Mouse (Mus musculus) hindbrain, embryonic 10.5 days (tissue): ENCODE results near the gene Arid4a. TPM values are rescaled to one million over a fixed set of nuclear protein-coding genes. Genes with fewer than 3 reads are reported as not detected.

Experiments
- DNase-seq: peaks from one replicate; pipeline ENCODE4 v3.0.0-alpha.2; 2017; ENCODE audit warnings: low spot score
- H3K27ac ChIP-seq: fragments of 300-500 bp; sonication (generic); 2 replicates; pipeline ENCODE4 v1.5.1; 2016; ENCODE audit warnings: mild to moderate bottlenecking, moderate library complexity
- H3K27me3 ChIP-seq: fragments of 300-500 bp; sonication (generic); 2 replicates; pipeline ENCODE4 v1.6.1; 2016; ENCODE audit warnings: mild to moderate bottlenecking; ENCODE audit not compliant: poor library complexity, insufficient read depth, severe bottlenecking
- H3K36me3 ChIP-seq: fragments of 300-500 bp; sonication (generic); 2 replicates; pipeline ENCODE4 v1.6.1; 2016; ENCODE audit warnings: mild to moderate bottlenecking, moderate library complexity
- H3K4me1 ChIP-seq: fragments of 300-500 bp; sonication (generic); replicated peaks from 2 replicates; pipeline ENCODE4 v1.6.1; 2016; ENCODE audit warnings: mild to moderate bottlenecking
- H3K4me3 ChIP-seq: fragments of 300-500 bp; sonication (generic); 2 replicates; pipeline ENCODE4 v1.5.1; 2016; ENCODE audit warnings: mild to moderate bottlenecking, moderate library complexity
- H3K9me3 ChIP-seq: fragments of 300-500 bp; sonication (generic); 2 replicates; pipeline ENCODE4 v1.6.1; 2016; ENCODE audit warnings: mild to moderate bottlenecking, moderate library complexity
- WGBS: fragments of 180-500 bp; shearing (Covaris S2); methylation state at CpG from one replicate; pipeline ENCODE4 v1.1.7; 2016; 5-methylcytosine and 5-hydroxymethylcytosine counted together
- polyA plus RNA-seq: library from polyadenylated mRNA; unstranded; fragments of >200 nt; fragmentation: Nextera tagmentation; extraction: Ambion mirVana; gene quantifications from 2 replicates; pipeline ENCODE4 v1.2.1, GENCODE M21; 2016

Arid4a gene
- polyA plus RNA-seq, 1 experiment from 2014 or later, result 21.6 TPM

- no peak for DNase-seq
- no peak overlapping the region for H3K27ac ChIP-seq
- H3K4me1 ChIP-seq, result peaks cover 32% of the 10 kb centered on the region
- H3K4me3 ChIP-seq, result peak overlapping the region; percentile 98
- H3K36me3 ChIP-seq, result peaks cover 51% of the 10 kb centered on the region
- no peaks in the 10 kb centered on the region for H3K27me3 ChIP-seq
- WGBS, result 76% methylated on average over 5 of the region's 5 CpGs
- no peaks in the 10 kb centered on the region for H3K9me3 ChIP-seq
These were observed 123.6 kb downstream of the Arid4a start for GRCm38 (mm10) chr12:71139258-71139828.

GRCm38 (mm10) chr12:71141189-71141588, 125.4 kb downstream of the Arid4a start:
- no peaks in the 10 kb centered on the region for H3K27me3 ChIP-seq
- peaks cover 69% of the 10 kb centered on the region for H3K36me3 ChIP-seq
- no peak overlapping the region for H3K4me3 ChIP-seq
- no peak for DNase-seq
- no peaks in the 10 kb centered on the region for H3K9me3 ChIP-seq
- no peak overlapping the region for H3K27ac ChIP-seq
- peaks cover 20% of the 10 kb centered on the region for H3K4me1 ChIP-seq

GRCm38 (mm10) chr12:71147641-71148040, 131.9 kb downstream of the Arid4a start:
- Histone ChIP-seq H3K36me3 (peaks cover 94% of the 10 kb centered on the region), H3K4me1 (no peaks in the 10 kb centered on the region), H3K4me3 (no peak overlapping the region), H3K27ac (no peak overlapping the region), H3K9me3 (no peaks in the 10 kb centered on the region), H3K27me3 (no peaks in the 10 kb centered on the region)
- WGBS, result 90% methylated on average over 3 of the region's 3 CpGs
- DNase-seq, result peak; percentile 27

Other genes with a start within 250 kb of the Arid4a start
- 16.8 and 19.5 TPM in 2 replicates for gene Frmd6, start 190.5 kb upstream of the Arid4a start, polyA plus RNA-seq
- gene Actr10, start 78.1 kb upstream of the Arid4a start, polyA plus RNA-seq, result 210 and 229 TPM in 2 replicates
- 605 and 630 TPM in 2 replicates for gene Psma3, start 41.4 kb upstream of the Arid4a start, polyA plus RNA-seq
- gene Tomm20l, start 95.4 kb downstream of the Arid4a start, polyA plus RNA-seq, result not detected in 2 replicates
- 69.8 and 77.8 TPM in 2 replicates for gene Timm9, start 120.7 kb downstream of the Arid4a start, polyA plus RNA-seq
- gene 2700049A03Rik, start 120.9 kb downstream of the Arid4a start, polyA plus RNA-seq, result 14.3 and 17.5 TPM in 2 replicates